Mouse (Mus musculus) heart, adult 2 months (tissue): ENCODE data around the gene Hk2.

Experiments used
- CTCF ChIP-seq: fragments of 200-600 bp; IDR thresholded peaks from 2 replicates; pipeline ENCODE4 v1.8.1; 2022; ENCODE audit warnings: antibody characterized with exemption, mild to moderate bottlenecking, moderate library complexity
- EP300 ChIP-seq: fragments of 200-500 bp; IDR thresholded peaks from 2 replicates; pipeline ENCODE4 v1.6.1; 2011; ENCODE audit warnings: low read depth, low read length, control low read depth; ENCODE audit not compliant: insufficient read depth

DNA sequence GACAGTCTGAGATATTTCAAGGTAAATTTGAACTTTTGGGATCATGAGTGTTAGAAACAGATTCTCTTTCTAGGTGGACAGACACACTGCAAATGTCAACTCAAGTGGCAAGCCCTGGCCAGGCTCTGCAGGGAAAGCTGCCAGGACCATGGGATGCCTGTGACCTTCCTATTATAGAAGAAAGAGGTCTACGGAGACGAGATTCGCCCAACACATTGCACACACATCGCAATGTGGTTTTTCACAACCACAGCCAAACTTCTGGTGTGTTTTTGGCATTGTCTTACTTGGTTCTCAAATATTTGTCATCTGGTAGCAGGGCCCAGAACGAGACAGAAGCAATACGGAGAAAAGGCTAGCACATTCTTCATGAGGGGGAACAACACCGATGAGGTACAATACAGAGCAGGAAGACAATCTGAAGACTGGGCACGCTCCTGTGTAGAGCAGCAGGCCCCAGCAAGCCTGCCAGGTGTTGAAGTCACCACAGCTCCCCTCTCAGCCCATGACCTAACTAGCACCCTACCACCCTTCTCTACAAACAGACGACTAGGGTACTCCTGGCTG lies 26.1 kb downstream of the Hk2 start:
- TF ChIP-seq CTCF, result no peak
- no peak for TF ChIP-seq EP300
